ENCODE assay signal across 18 mouse cellular contexts in the genomic region with DNA sequence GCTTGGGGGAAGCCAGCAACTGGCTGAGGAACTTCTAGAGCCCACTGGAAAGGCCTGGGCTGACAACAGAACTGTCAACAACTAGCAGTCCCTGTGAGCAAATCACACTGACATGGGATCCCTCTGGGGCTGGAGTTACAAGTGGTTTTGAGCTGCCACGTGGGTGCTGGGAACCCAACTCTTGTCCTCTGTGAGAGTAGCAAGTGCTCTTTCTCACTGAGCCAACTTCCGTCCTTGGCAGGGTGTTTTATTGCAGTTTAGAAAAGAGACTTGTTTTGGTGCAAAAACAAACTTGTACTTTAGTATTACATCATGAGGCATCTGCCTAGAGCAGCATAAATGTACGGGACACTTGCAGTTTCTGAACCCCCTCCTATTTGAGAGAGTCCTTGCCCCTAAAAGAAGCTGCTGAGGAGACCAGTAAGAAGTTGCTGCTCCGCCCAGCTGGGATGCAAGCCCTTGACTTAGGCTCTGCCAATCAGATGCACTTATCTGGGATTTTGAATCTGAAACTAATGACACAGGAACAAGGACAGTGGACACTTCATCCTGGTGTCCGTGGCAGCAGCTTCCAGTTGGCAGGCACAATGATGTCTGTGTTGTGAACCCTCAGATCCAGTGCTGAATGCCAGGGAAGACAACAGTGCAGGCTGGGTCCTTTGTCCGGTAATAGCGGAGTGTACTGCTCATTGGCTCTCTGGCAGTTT. TPM values are rescaled to one million over a fixed set of nuclear protein-coding genes. Genes with fewer than 3 reads are reported as not detected.
DNase-seq lines count a peak whose midpoint lies in the region; ATAC-seq and TF ChIP-seq lines count a peak whose summit lies in the region.
"Had no signal": no experiment of that assay in that cellular context is flagged by ENCODE, and none has a peak within 500 bp of the region (broad histone marks: within the 10 kb centered on the region; RNA-seq: fewer than 3 reads in every experiment).

No protein-coding gene starts in this region.

- no peak for TF ChIP-seq CTCF in heart, adult 2 months (IDR thresholded peaks at IDR 0.05)
- no peak for TF ChIP-seq CTCF in midbrain, postnatal 0 days (IDR thresholded peaks at IDR 0.05)
- TF ChIP-seq CTCF in brain, embryonic 14.5 days (IDR thresholded peaks at IDR 0.05; ENCODE audit: borderline replicate concordance, extremely low read depth, insufficient read depth, insufficient read length) = no peak

- no peak for ATAC-seq in midbrain, postnatal 0 days (ENCODE audit: low FRiP score)
- no peak for ATAC-seq in midbrain, embryonic 14.5 days (ENCODE audit: low FRiP score, low TSS enrichment)
- ATAC-seq in granulocyte monocyte progenitor cell, adult 5-6 weeks (replicated peaks; ENCODE audit: poor library complexity, severe bottlenecking) = no peak
- no peak for ATAC-seq in megakaryocyte progenitor cell, adult 5-6 weeks (replicated peaks; ENCODE audit: poor library complexity)
- ATAC-seq: CD4-positive, CD25-positive, alpha-beta regulatory T cell, adult 4 months; forebrain, embryonic 16.5 days; liver, embryonic 12.5 days; midbrain, embryonic 16.5 days had no signal

- peak; percentile 94 for DNase-seq in heart, adult 11 months
- no peak for DNase-seq in heart, adult 2 months
- peak; percentile 38 for DNase-seq in midbrain, postnatal 0 days (ENCODE audit: low spot score)
- no peak for DNase-seq in midbrain, embryonic 14.5 days
- DNase-seq in adrenal gland, adult 8-10 months = peak; percentile 63
- peak; percentile 39 for DNase-seq in brain, embryonic 14.5 days (ENCODE audit: low read depth)
- DNase-seq: cerebellum, postnatal 10 days; thymus, postnatal 4 days had no signal

- WGBS in heart, adult 2 months = 60% methylated on average over 7 of the region's 7 CpGs
- WGBS in midbrain, postnatal 0 days = 73% methylated on average over 7 of the region's 7 CpGs
- WGBS in midbrain, embryonic 14.5 days = 79% methylated on average over 7 of the region's 7 CpGs

- H3K27me3 ChIP-seq in heart, adult 2 months (ENCODE audit: control insufficient read depth, insufficient read depth, low read length) = no peaks in the 10 kb centered on the region
- H3K27me3 ChIP-seq in midbrain, postnatal 0 days (ENCODE audit: insufficient read depth, low read length) = no peaks in the 10 kb centered on the region
- H3K27me3 ChIP-seq in midbrain, embryonic 14.5 days (ENCODE audit: control insufficient read depth, insufficient read depth, low read length) = no peaks in the 10 kb centered on the region
- H3K27me3 ChIP-seq: liver, embryonic 12.5 days; lung, embryonic 15.5 days; neural tube, embryonic 13.5 days; stomach, embryonic 15.5 days had no signal

- intact Hi-C loops in heart, adult 2 months (cut with DNase I) = loop anchor here (10.0 kb wide), 1 partner anchor 213 kb away; no protein-coding TSS in a partner anchor

- H3K9ac ChIP-seq in heart, adult 2 months (ENCODE audit: low read depth, low read length) = no peak overlapping the region
- H3K9ac ChIP-seq in midbrain, postnatal 0 days (replicated peaks; ENCODE audit: low read length, poor library complexity, severe bottlenecking) = no peak overlapping the region
- no peak overlapping the region for H3K9ac ChIP-seq in midbrain, embryonic 14.5 days (replicated peaks; ENCODE audit: low read length)
- H3K9ac ChIP-seq: liver, embryonic 12.5 days; lung, embryonic 15.5 days; neural tube, embryonic 13.5 days; stomach, embryonic 15.5 days had no signal

- TF ChIP-seq EP300 in heart, adult 2 months (IDR thresholded peaks at IDR 0.05; ENCODE audit: insufficient read depth, low read depth, low read length) = no peak

- no peaks in the 10 kb centered on the region for H3K79me2 ChIP-seq in heart, adult 2 months (replicated peaks; ENCODE audit: control insufficient read depth, insufficient read depth, low read length)

- no peak overlapping the region for H3K4me2 ChIP-seq in midbrain, postnatal 0 days (ENCODE audit: low read depth, low read length, poor library complexity, severe bottlenecking)
- no peak overlapping the region for H3K4me2 ChIP-seq in midbrain, embryonic 14.5 days (ENCODE audit: low read length)
- H3K4me2 ChIP-seq: liver, embryonic 12.5 days; lung, embryonic 15.5 days; neural tube, embryonic 13.5 days; stomach, embryonic 15.5 days had no signal

- TF ChIP-seq POLR2A in heart, adult 2 months (IDR thresholded peaks at IDR 0.05; ENCODE audit: insufficient read depth, low read depth, low read length) = no peak
- no peak for TF ChIP-seq POLR2A in brain, embryonic 14.5 days (IDR thresholded peaks at IDR 0.05; ENCODE audit: borderline replicate concordance, extremely low read depth, insufficient read depth, insufficient read length, poor library complexity, severe bottlenecking)

- H3K4me1 ChIP-seq in heart, adult 2 months (ENCODE audit: control insufficient read depth, insufficient read depth, low read length) = peaks cover 3% of the 10 kb centered on the region
- peaks cover 5% of the 10 kb centered on the region; the same call in 1 of the 2 replicates for H3K4me1 ChIP-seq in midbrain, postnatal 0 days (ENCODE audit: insufficient read depth, low read length)
- peaks cover 24% of the 10 kb centered on the region for H3K4me1 ChIP-seq in midbrain, embryonic 14.5 days (ENCODE audit: control insufficient read depth, insufficient read depth, low read length)

- no peaks in the 10 kb centered on the region for H3K9me3 ChIP-seq in midbrain, postnatal 0 days (ENCODE audit: low read length)
- no peaks in the 10 kb centered on the region for H3K9me3 ChIP-seq in midbrain, embryonic 14.5 days (ENCODE audit: control insufficient read depth, low read length)
- H3K9me3 ChIP-seq: heart, embryonic 10.5 days; liver, embryonic 12.5 days; lung, embryonic 15.5 days; neural tube, embryonic 13.5 days; stomach, embryonic 15.5 days had no signal

- H3K36me3 ChIP-seq in heart, adult 2 months (ENCODE audit: control insufficient read depth, insufficient read depth, low read length) = peaks cover 5% of the 10 kb centered on the region
- H3K36me3 ChIP-seq in midbrain, postnatal 0 days (ENCODE audit: insufficient read depth, low read length) = peaks cover 34% of the 10 kb centered on the region
- H3K36me3 ChIP-seq in midbrain, embryonic 14.5 days (ENCODE audit: control insufficient read depth, insufficient read depth, low read length) = peaks cover 54% of the 10 kb centered on the region

- no peak overlapping the region for H3K27ac ChIP-seq in heart, adult 2 months
- H3K27ac ChIP-seq in midbrain, postnatal 0 days (ENCODE audit: low read depth, low read length) = no peak overlapping the region
- no peak overlapping the region for H3K27ac ChIP-seq in midbrain, embryonic 14.5 days (replicated peaks; ENCODE audit: low read depth, low read length)
- H3K27ac ChIP-seq: heart, embryonic 10.5 days; liver, embryonic 12.5 days; lung, embryonic 15.5 days; neural tube, embryonic 13.5 days; stomach, embryonic 15.5 days had no signal

- H3K4me3 ChIP-seq in heart, adult 2 months = no peak overlapping the region
- no peak overlapping the region for H3K4me3 ChIP-seq in midbrain, postnatal 0 days (ENCODE audit: low read depth, low read length)
- no peak overlapping the region for H3K4me3 ChIP-seq in midbrain, embryonic 14.5 days (replicated peaks; ENCODE audit: low read depth, low read length)
- H3K4me3 ChIP-seq: heart, embryonic 10.5 days; liver, embryonic 12.5 days; lung, embryonic 15.5 days; neural tube, embryonic 13.5 days; stomach, embryonic 15.5 days had no signal

RNA-seq across cellular contexts. Expression of a gene that starts 5.8 kb away (rescaled TPM):
- 100 to 1,000 TPM; 258 to 297 TPM for total RNA-seq in heart, adult 2 months (2021)
- 477 and 498 TPM in 2 replicates for polyA plus RNA-seq in heart, adult 2 months (2012; rRNA removed)
- 475 and 586 TPM in 2 replicates for total RNA-seq in midbrain, postnatal 0 days (2014; rRNA removed)
- 1,006 and 1,130 TPM in 2 replicates for polyA plus RNA-seq in midbrain, postnatal 0 days (2015; fragmentation: Nextera tagmentation; extraction: Ambion mirVana)
- polyA plus RNA-seq in midbrain, embryonic 14.5 days (2014; fragmentation: Nextera tagmentation; extraction: Ambion mirVana) = 751 and 917 TPM in 2 replicates
- total RNA-seq in adrenal gland, adult 8-10 months (2022) = 100 to 1,000 TPM; 236 to 370 (median 298) TPM
- polyA plus RNA-seq in brain, embryonic 14.5 days (2012; rRNA removed) = 711 and 924 TPM in 2 replicates
- 686 and 699 TPM in 2 replicates for total RNA-seq in granulocyte monocyte progenitor cell, adult 5-6 weeks (2014; fragmentation: Nextera tagmentation)
- total RNA-seq in granulocyte monocyte progenitor cell, adult 5-6 weeks (2017) = 600 and 654 TPM in 2 replicates
- 458 and 490 TPM in 2 replicates for total RNA-seq in megakaryocyte progenitor cell, adult 5-6 weeks (2015)
- total RNA-seq in megakaryocyte progenitor cell, adult 5-6 weeks (2017) = 506 and 582 TPM in 2 replicates

RNA-seq across cellular contexts. Expression of a gene that starts 11.3 kb away (rescaled TPM):
- total RNA-seq in heart, adult 2 months (2021) = 10 to 100 TPM; 38.6 to 40.1 TPM
- polyA plus RNA-seq in heart, adult 2 months (2012; rRNA removed) = 11.1 and 20.0 TPM in 2 replicates
- total RNA-seq in midbrain, postnatal 0 days (2014; rRNA removed) = 3.2 and 5.2 TPM in 2 replicates
- 7.9 and 8.8 TPM in 2 replicates for polyA plus RNA-seq in midbrain, postnatal 0 days (2015; fragmentation: Nextera tagmentation; extraction: Ambion mirVana)
- polyA plus RNA-seq in midbrain, embryonic 14.5 days (2014; fragmentation: Nextera tagmentation; extraction: Ambion mirVana) = 14.4 and 15.6 TPM in 2 replicates
- total RNA-seq in adrenal gland, adult 8-10 months (2022) = 10 to 100 TPM in 2 of 4 experiments, 1 to 10 TPM in 2; 3.4 to 14.4 (median 9.6) TPM
- polyA plus RNA-seq in brain, embryonic 14.5 days (2012; rRNA removed) = 6.5 and 7.6 TPM in 2 replicates
- total RNA-seq in granulocyte monocyte progenitor cell, adult 5-6 weeks (2014; fragmentation: Nextera tagmentation) = 4.0 and 9.3 TPM in 2 replicates
- 2.0 and 11.1 TPM in 2 replicates for total RNA-seq in granulocyte monocyte progenitor cell, adult 5-6 weeks (2017)
- total RNA-seq in megakaryocyte progenitor cell, adult 5-6 weeks (2015) = 2.9 and 5.3 TPM in 2 replicates
- total RNA-seq in megakaryocyte progenitor cell, adult 5-6 weeks (2017) = 2.0 and 4.1 TPM in 2 replicates

RNA-seq across cellular contexts. Expression of a gene that starts 30.3 kb away (rescaled TPM):
- 100 to 1,000 TPM; 219 to 246 TPM for total RNA-seq in heart, adult 2 months (2021)
- 362 and 401 TPM in 2 replicates for polyA plus RNA-seq in heart, adult 2 months (2012; rRNA removed)
- 14.6 and 23.1 TPM in 2 replicates for total RNA-seq in midbrain, postnatal 0 days (2014; rRNA removed)
- 69.3 and 70.3 TPM in 2 replicates for polyA plus RNA-seq in midbrain, postnatal 0 days (2015; fragmentation: Nextera tagmentation; extraction: Ambion mirVana)
- 22.2 and 22.6 TPM in 2 replicates for polyA plus RNA-seq in midbrain, embryonic 14.5 days (2014; fragmentation: Nextera tagmentation; extraction: Ambion mirVana)
- total RNA-seq in adrenal gland, adult 8-10 months (2022) = 100 to 1,000 TPM in 3 of 4 experiments, 10 to 100 TPM in 1; 89.1 to 315 (median 150) TPM
- 5.8 and 14.6 TPM in 2 replicates for polyA plus RNA-seq in brain, embryonic 14.5 days (2012; rRNA removed)
- total RNA-seq in granulocyte monocyte progenitor cell, adult 5-6 weeks (2014; fragmentation: Nextera tagmentation) = 24.9 and 29.6 TPM in 2 replicates
- total RNA-seq in granulocyte monocyte progenitor cell, adult 5-6 weeks (2017) = 1.6 and 4.0 TPM in 2 replicates
- 29.9 and 42.3 TPM in 2 replicates for total RNA-seq in megakaryocyte progenitor cell, adult 5-6 weeks (2015)
- total RNA-seq in megakaryocyte progenitor cell, adult 5-6 weeks (2017) = 3.2 TPM in 2 replicates

Comparison
In these comparisons a context has a peak if more than half of its experiments do, and no peak if none do; other contexts are left out.
1. DNase-seq: peak in heart, adult 11 months (single experiment), midbrain, postnatal 0 days (single experiment), adrenal gland, adult 8-10 months (single experiment) and brain, embryonic 14.5 days (single experiment); none in heart, adult 2 months (0 of 2) and midbrain, embryonic 14.5 days (single experiment).